Mouse (Mus musculus): ENCODE results near the gene Mdm4.
A peak's percentile ranks its signal among the peaks of the same experiment; 100 is the strongest.

The Mdm4 gene

DNA sequence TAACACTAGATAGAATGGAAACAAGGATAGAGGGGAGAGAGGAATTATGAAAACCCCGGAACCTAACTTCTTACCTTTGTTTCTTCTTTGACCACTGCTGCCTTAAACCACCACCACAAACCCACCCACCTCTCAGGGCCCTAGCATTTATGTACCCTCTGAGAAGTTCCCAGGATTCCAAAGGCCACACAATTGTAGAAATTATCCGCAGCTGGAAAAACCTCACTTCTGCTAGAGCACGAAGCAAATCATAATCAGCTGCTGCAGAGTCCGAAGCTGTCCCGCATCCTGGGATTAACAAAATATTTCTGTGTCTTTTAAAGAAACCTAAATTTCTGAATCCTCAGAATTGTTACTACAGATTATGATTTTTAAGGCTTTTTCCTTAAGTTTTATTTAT lies at the start of gene Mdm4:
TSS of gene Mdm4 (minus strand) at position 101 of the 400 bp plus-strand sequence.
- DNase-seq = no peak

GRCm38 (mm10) chr1:133080079-133080561 lies 49.8 kb upstream of the Mdm4 start:
- no peak for DNase-seq

DNA sequence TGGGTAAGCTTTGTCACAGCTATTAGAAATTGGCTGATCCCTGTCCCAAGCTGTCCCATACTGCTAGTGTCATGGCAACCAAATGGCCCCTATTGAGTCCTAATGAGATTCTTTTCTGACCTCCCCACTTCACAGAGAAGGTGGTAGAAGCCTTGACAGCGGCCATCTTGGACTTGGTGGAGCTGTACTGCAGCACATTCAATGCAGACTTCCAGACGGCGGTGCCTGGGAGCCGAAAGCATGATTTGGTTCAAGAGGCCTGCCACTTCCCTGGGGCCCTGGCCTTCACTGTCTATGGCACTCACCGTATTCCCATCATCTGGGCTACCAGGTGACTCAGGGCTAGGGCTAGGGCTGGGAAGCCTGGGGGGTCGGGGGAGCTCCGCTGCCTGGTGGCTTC lies 49.1 kb upstream of the Mdm4 start:
- no peak for DNase-seq

- no peak for DNase-seq
Measured at GRCm38 (mm10) chr1:133078338-133078727, 48.0 kb upstream of the Mdm4 start.

DNA sequence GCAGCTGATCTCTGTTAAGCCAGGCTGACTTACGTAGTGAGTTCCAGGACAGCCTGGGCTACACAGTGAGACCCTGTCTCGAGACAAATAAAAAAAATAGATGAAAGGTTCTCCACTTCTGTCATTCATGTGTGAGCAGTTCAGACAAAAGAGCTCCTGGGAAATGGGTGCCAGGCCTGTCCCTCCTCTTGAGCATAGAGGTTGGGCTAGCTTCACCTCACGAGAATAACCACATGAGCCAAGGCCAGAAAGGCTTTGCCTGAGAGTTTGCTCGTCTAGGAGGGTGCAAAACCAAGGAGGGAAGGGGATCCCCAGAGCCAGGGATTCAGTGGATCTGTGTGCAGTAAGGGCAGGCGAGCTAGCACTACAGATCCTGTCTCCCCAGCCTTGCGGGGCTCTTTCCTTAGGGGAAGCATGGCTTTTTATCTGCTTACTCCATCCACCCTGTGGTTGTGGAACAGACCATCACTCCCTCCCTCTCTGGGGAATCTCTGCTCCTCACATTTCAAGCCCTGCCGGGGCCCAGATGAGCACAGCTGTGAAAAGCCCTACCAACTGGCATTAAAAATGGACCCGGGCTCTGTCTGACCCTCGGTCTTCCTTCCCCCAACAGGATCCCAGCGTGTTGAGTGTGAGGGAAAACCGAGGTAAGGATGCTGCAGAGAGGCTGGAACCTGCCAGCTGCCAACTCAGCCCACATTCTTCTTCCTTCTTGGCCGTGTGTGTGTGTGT lies 47.4 kb upstream of the Mdm4 start:
- no peak for DNase-seq

- DNase-seq = peak; percentile 76
Measured at GRCm38 (mm10) chr1:133076681-133077514, 46.5 kb upstream of the Mdm4 start.

- DNase-seq = no peak
Measured at GRCm38 (mm10) chr1:133075651-133076400, 45.5 kb upstream of the Mdm4 start.

DNA sequence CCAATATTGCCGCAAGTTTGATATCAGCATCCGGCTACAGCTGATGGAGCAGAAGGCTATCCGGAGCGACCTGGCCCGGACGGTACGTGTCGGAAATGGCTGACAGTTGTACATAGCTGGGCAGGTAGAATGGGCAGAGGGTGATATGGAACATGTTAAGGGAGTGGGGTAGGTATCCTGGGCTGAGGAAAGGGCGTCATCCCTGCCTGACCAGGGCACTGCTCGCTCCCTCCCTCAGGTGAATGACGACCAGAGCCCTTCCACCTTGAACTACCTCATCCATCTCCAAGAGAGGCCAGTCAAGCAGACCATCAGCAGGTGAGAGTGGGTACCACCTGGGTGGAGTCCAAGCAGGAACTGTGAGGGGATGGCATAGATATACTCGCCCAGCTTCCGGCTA lies 44.2 kb upstream of the Mdm4 start:
- DNase-seq = no peak

DNA sequence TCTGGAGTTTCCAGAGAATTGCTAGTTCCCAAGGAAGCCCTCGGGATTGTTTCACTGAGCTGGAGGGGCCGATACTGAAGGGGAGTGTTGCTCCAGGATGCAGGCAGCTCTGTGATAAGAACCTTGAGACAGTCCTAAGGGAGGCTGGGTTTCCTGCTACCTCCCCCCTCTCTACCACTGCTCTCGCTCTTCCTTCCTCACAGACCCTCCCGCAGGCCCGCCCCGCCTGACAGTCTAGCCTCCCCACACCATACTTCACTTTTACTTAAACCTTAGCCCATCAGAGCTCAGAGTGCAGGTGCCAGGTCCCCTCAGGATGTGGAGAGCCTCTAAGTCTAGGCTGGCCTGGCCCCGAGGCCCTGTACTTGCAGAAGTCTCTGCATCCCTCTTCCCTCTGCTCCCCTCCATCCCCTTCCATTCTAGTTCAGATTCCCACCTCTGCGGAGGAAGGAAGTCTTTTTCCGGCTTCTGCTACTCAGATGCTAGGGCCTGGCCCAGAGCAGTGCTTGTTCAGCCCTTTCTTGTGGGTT lies 43.0 kb upstream of the Mdm4 start:
- peak; percentile 58 for DNase-seq

DNA sequence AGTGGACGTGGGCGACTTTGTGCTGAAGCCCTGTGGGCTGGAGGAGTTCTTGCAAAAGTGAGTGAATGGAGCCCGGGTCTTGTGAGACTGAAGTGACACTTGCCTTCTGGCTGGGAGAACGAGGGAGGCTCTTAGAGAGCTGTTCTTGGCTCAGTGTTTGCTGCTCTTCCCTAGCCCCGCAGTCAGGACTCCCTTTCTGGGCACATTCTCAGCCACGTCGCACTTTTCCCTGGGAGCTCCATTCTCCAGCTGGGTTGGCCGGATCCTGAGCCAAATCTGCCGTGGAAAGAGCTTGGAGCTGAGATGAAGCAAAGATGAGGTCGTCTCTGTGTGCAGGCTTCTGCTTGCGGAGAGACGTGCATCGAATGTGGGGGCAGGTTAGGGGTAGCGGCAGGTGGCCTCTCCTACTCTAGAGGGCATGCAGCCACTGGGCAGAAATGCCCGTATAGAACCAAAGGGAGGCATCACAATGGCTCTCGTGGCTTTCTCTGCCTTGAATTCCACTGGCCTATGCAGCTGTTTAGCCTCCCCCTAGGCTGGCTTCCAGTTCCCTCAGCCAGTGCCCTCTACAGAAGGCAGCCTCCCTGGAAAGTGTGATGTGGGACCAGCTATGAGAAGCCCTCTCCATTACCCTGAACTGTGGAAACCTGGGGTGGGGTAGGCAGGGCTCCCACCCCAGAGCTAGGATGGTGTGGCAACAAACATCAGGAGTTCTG lies 41.5 kb upstream of the Mdm4 start:
- no peak for DNase-seq

DNA sequence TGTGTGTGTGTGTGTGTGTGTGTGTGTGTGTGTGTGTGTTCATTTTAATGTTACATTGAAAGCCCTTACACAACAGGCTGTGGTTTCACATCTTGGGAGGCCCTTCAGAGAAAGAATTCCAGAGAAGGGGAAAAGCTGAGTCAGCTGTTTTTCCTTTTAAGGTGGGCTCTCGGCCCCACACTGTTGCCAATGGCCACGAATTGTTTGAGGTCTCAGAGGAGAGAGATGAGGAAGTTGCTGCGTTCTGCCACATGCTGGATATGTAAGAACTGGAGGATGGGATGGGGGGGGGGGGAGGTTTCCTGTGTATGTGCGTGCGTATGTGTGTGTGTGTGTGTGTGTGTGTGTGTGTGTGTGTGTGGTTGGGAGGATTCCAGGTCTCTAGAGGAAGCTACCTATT lies 39.8 kb upstream of the Mdm4 start:
- no peak for DNase-seq

GRCm38 (mm10) chr1:133069275-133070120 lies 39.1 kb upstream of the Mdm4 start:
- no peak for DNase-seq

DNA sequence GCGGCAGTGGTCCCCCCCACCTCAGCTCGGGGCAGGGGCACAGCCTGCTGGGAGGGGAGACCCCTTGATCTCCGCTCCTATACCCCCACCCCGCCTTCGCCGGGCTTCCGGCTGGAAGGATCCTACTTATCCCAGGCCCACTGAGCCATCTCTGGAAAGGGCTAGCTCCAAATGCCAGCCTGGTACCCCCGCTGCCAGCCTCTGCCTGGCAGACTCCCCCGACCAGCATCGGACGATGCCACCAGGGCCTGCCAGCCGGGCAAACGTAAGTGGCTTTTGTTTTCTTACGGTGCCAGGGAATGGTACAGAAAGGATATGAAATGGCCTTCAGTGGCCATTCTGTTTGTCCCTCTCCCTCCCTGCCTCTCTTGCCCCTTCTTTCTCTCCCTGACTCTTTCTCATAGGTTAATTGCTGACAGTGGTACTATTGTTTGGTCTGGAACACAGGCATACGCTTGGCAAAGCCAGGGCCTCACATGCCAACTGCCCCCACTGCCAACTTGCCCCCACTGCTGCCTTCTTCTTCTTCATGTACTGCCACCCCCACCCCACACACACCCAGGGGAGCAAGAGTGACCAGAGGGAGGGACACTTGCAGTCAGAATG lies 38.4 kb upstream of the Mdm4 start:
- DNase-seq = no peak

- no peak for DNase-seq
Measured at GRCm38 (mm10) chr1:133068268-133068667, 37.9 kb upstream of the Mdm4 start.

- no peak for DNase-seq
Measured at GRCm38 (mm10) chr1:133063164-133063563, 32.8 kb upstream of the Mdm4 start.

GRCm38 (mm10) chr1:133060681-133061080 lies 30.3 kb upstream of the Mdm4 start:
- no peak for DNase-seq

GRCm38 (mm10) chr1:133059592-133059991 lies 29.2 kb upstream of the Mdm4 start:
- DNase-seq = no peak

GRCm38 (mm10) chr1:133057345-133058034 lies 27.1 kb upstream of the Mdm4 start:
- DNase-seq = peak; percentile 32

GRCm38 (mm10) chr1:133054326-133054725 lies 24.0 kb upstream of the Mdm4 start:
- DNase-seq = no peak

DNA sequence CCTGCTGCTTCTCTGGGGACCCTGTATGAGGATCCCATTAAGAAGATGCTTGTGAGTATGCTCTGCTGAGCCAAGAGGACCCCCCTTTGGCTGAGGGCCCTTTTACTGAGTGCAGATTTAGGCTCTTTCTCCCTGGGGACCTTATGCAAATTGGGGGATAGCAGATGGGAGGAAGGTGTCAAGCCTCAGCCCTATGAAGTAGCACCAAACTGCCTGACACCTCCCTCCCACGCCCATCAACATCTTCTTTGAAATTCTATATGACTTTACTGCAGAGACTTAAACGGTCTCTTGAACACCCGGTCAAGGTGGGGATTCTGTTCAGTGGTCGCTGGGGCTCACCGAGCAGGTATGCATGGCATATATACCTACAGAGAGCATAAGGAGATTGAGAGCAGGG lies 22.7 kb upstream of the Mdm4 start:
- peak; percentile 42 for DNase-seq

All from lung, postnatal 36 days (tissue).